Comparison of ENCODE assay signal across 9 mouse cellular contexts in genomic region chr11:120354304-120355276, GRCm38 (mm10). TPM values are rescaled to one million over a fixed set of nuclear protein-coding genes. Genes with fewer than 3 reads are reported as not detected.
DNase-seq lines count a peak whose midpoint lies in the region; ATAC-seq and TF ChIP-seq lines count a peak whose summit lies in the region.
"Had no signal": no experiment of that assay in that cellular context is flagged by ENCODE, and none has a peak within 500 bp of the region (broad histone marks: within the 10 kb centered on the region; RNA-seq: fewer than 3 reads in every experiment).

No protein-coding gene starts in this region.

- no peaks in the 10 kb centered on the region for H3K36me3 ChIP-seq in kidney, embryonic 15.5 days
- no peaks in the 10 kb centered on the region for H3K36me3 ChIP-seq in CH12.LX (replicated peaks in 1 of 2; ENCODE audit: control insufficient read depth in 1 of 2, insufficient read depth in 1 of 2, low read length in 1 of 2)
- no peaks in the 10 kb centered on the region for H3K36me3 ChIP-seq in liver, embryonic 11.5 days (ENCODE audit: control insufficient read depth, insufficient read depth, low read length)
- no peaks in the 10 kb centered on the region for H3K36me3 ChIP-seq in hindbrain, embryonic 10.5 days
- H3K36me3 ChIP-seq: hindbrain, embryonic 15.5 days had no signal

- no peak for TF ChIP-seq CTCF in CH12.LX (conservative IDR thresholded peaks at IDR 0.05 in 1 of 2, IDR thresholded peaks at IDR 0.05 in 1 of 2; ENCODE audit: low read depth in 2 of 2, low read length in 2 of 2)

- H3K9me3 ChIP-seq in kidney, embryonic 15.5 days (replicated peaks) = no peaks in the 10 kb centered on the region
- H3K9me3 ChIP-seq in CH12.LX (replicated peaks; ENCODE audit: low read length) = no peaks in the 10 kb centered on the region
- H3K9me3 ChIP-seq in liver, embryonic 11.5 days (ENCODE audit: control insufficient read depth, low read length) = no peaks in the 10 kb centered on the region
- no peaks in the 10 kb centered on the region for H3K9me3 ChIP-seq in hindbrain, embryonic 10.5 days
- H3K9me3 ChIP-seq: hindbrain, embryonic 15.5 days had no signal

- TF ChIP-seq RAD21 in CH12.LX (IDR thresholded peaks at IDR 0.05; ENCODE audit: low read depth, low read length) = no peak

- no peak overlapping the region for H3K9ac ChIP-seq in kidney, embryonic 15.5 days
- H3K9ac ChIP-seq in CH12.LX (ENCODE audit: insufficient read depth, low read depth) = no peak overlapping the region
- H3K9ac ChIP-seq in liver, embryonic 11.5 days (ENCODE audit: low read depth, low read length) = peak overlapping the region; percentile 25; the same call in 1 of the 2 replicates
- H3K9ac ChIP-seq: hindbrain, embryonic 15.5 days had no signal

- peaks cover 88% of the 10 kb centered on the region for H3K4me1 ChIP-seq in kidney, embryonic 15.5 days
- peaks cover 10 to 52% of the 10 kb centered on the region in 2 experiments for H3K4me1 ChIP-seq in CH12.LX (ENCODE audit: control insufficient read depth in 1 of 2, insufficient read depth in 2 of 2)
- H3K4me1 ChIP-seq in liver, embryonic 11.5 days (replicated peaks; ENCODE audit: control insufficient read depth, insufficient read depth, low read length) = peaks cover 67% of the 10 kb centered on the region
- H3K4me1 ChIP-seq in hindbrain, embryonic 10.5 days (replicated peaks) = peaks cover 70% of the 10 kb centered on the region

- in situ Hi-C loops in CH12.LX (cut with MboI; ENCODE audit: low pct_ligation_motif_present, low pct_unique_long_range_greater_than_20kb, low sequenced_read_pairs) = no loop called here

- dilution Hi-C loops in CH12.LX (cut with MboI; ENCODE audit: extremely low pct_ligation_motif_present, extremely low pct_unique_long_range_greater_than_20kb, low sequenced_read_pairs) = no loop called here

- no peak for TF ChIP-seq EP300 in CH12.LX (IDR thresholded peaks at IDR 0.05; ENCODE audit: low read length)

- H3K4me3 ChIP-seq in kidney, embryonic 15.5 days (replicated peaks) = no peak overlapping the region
- H3K4me3 ChIP-seq in CH12.LX (replicated peaks in 1 of 3; ENCODE audit: low read depth in 2 of 3, low read length in 2 of 3, poor library complexity in 1 of 3) = no peak overlapping the region
- no peak overlapping the region for H3K4me3 ChIP-seq in liver, embryonic 11.5 days (ENCODE audit: low read depth, low read length)
- H3K4me3 ChIP-seq in hindbrain, embryonic 10.5 days = no peak overlapping the region
- H3K4me3 ChIP-seq: hindbrain, embryonic 15.5 days had no signal

- H3K27ac ChIP-seq in kidney, embryonic 15.5 days = peak overlapping the region; percentile 73
- no peak overlapping the region for H3K27ac ChIP-seq in CH12.LX (ENCODE audit: insufficient read depth, low read depth)
- H3K27ac ChIP-seq in liver, embryonic 11.5 days (ENCODE audit: low read depth, low read length) = peak overlapping the region; percentile 81
- no peak overlapping the region for H3K27ac ChIP-seq in hindbrain, embryonic 10.5 days
- H3K27ac ChIP-seq: hindbrain, embryonic 15.5 days had no signal

- no peak overlapping the region for H3K4me2 ChIP-seq in kidney, embryonic 15.5 days
- peak overlapping the region; percentile 85; the same call in 1 of the 2 replicates for H3K4me2 ChIP-seq in CH12.LX (ENCODE audit: insufficient read depth, low read depth, poor library complexity, severe bottlenecking)
- H3K4me2 ChIP-seq in liver, embryonic 11.5 days = peak overlapping the region; percentile 64

- no peaks in the 10 kb centered on the region for H3K79me2 ChIP-seq in CH12.LX (replicated peaks; ENCODE audit: control insufficient read depth, extremely low read depth, insufficient read depth, poor library complexity, severe bottlenecking)

- TF ChIP-seq POLR2A in CH12.LX (IDR thresholded peaks at IDR 0.05; ENCODE audit: low read depth, low read length) = no peak

- no peaks in the 10 kb centered on the region for H3K27me3 ChIP-seq in kidney, embryonic 15.5 days
- no peaks in the 10 kb centered on the region for H3K27me3 ChIP-seq in CH12.LX (replicated peaks)
- H3K27me3 ChIP-seq in liver, embryonic 11.5 days (replicated peaks; ENCODE audit: control insufficient read depth, insufficient read depth, low read length) = no peaks in the 10 kb centered on the region
- peaks cover 10% of the 10 kb centered on the region; the same call in 1 of the 2 replicates for H3K27me3 ChIP-seq in hindbrain, embryonic 10.5 days (ENCODE audit: insufficient read depth, poor library complexity, severe bottlenecking)
- H3K27me3 ChIP-seq: hindbrain, embryonic 15.5 days had no signal

- intact Hi-C loops in left cerebral cortex, postnatal 25 days (cut with DNase I) = no loop called here

- WGBS in kidney, embryonic 15.5 days = 86% methylated on average over 17 of the region's 17 CpGs
- WGBS in liver, embryonic 11.5 days = 82% methylated on average over 17 of the region's 17 CpGs
- WGBS in hindbrain, embryonic 10.5 days = 91% methylated on average over 17 of the region's 17 CpGs

- no peak for ATAC-seq in kidney, embryonic 15.5 days (replicated peaks; ENCODE audit: low FRiP score)
- ATAC-seq in liver, embryonic 11.5 days (replicated peaks; ENCODE audit: low FRiP score) = no peak

- DNase-seq in kidney, postnatal 14 days = no peak
- no peak for DNase-seq in CH12.LX (ENCODE audit: extremely low read depth)
- DNase-seq in adrenal gland, postnatal 10 days = peak; percentile 32
- DNase-seq in liver, embryonic 11.5 days (ENCODE audit: low spot score) = no peak
- DNase-seq in left cerebral cortex, postnatal 25 days (ENCODE audit: low spot score in 2 of 2) = no peak
- DNase-seq in hindbrain, embryonic 10.5 days (ENCODE audit: low spot score) = no peak

TF ChIP-seq in CH12.LX, 34 proteins besides CTCF, POLR2A, EP300 and RAD21:
- TF ChIP-seq MYC (IDR thresholded peaks at IDR 0.05; ENCODE audit: low read depth, low read length) = no peak
- no peak for TF ChIP-seq MEF2A (IDR thresholded peaks at IDR 0.05; ENCODE audit: borderline replicate concordance, low read depth, low read length)
- no peak for TF ChIP-seq SIN3A (IDR thresholded peaks at IDR 0.05; ENCODE audit: low read length)
- TF ChIP-seq JUND (conservative IDR thresholded peaks at IDR 0.05; ENCODE audit: low read depth, low read length) = no peak
- no peak for TF ChIP-seq USF2 (conservative IDR thresholded peaks at IDR 0.05; ENCODE audit: low read depth, low read length)
- TF ChIP-seq MAZ (IDR thresholded peaks at IDR 0.05; ENCODE audit: low read depth, low read length) = no peak
- no peak for TF ChIP-seq KAT2A (IDR thresholded peaks at IDR 0.05; ENCODE audit: insufficient replicate concordance, low read length)
- no peak for TF ChIP-seq PAX5 (IDR thresholded peaks at IDR 0.05; ENCODE audit: low read length)
- no peak for TF ChIP-seq RCOR1 (conservative IDR thresholded peaks at IDR 0.05; ENCODE audit: low read depth, low read length)
- no peak for TF ChIP-seq CHD1 (IDR thresholded peaks at IDR 0.05; ENCODE audit: low read depth, low read length)
- TF ChIP-seq UBTF (IDR thresholded peaks at IDR 0.05; ENCODE audit: low read depth, low read length) = no peak
- no peak for TF ChIP-seq MAFK (IDR thresholded peaks at IDR 0.05; ENCODE audit: insufficient replicate concordance, low read length)
TF ChIP-seq in CH12.LX: peak in this region for 0.

RNA-seq across cellular contexts. Expression of gene Actg1, which starts 6.2 kb away (rescaled TPM):
- polyA plus RNA-seq in kidney, embryonic 15.5 days (2015; fragmentation: Nextera tagmentation; extraction: Ambion mirVana) = 2,367 and 2,520 TPM in 2 replicates
- 1,832 and 2,176 TPM in 2 replicates for total RNA-seq in CH12.LX (2012; rRNA removed)
- total RNA-seq in CH12.LX (2014; rRNA removed) = 2,424 and 2,484 TPM in 2 replicates
- polyA plus RNA-seq in CH12.LX (2012; ENCODE audit: insufficient read length, low read depth) = 3,554 and 4,362 TPM in 2 replicates
- 100 to 1,000 TPM; 954 to 956 TPM for total RNA-seq in adrenal gland, postnatal 10 days (2021)
- polyA plus RNA-seq in liver, embryonic 11.5 days (2014; fragmentation: Nextera tagmentation; extraction: Ambion mirVana) = 1,592 and 1,704 TPM in 2 replicates
- 1,000 to 10,000 TPM; 1,262 to 1,272 TPM for total RNA-seq in left cerebral cortex, postnatal 25 days (2021)
- 3,119 and 3,536 TPM in 2 replicates for polyA plus RNA-seq in hindbrain, embryonic 10.5 days (2016; fragmentation: Nextera tagmentation; extraction: Ambion mirVana)

RNA-seq across cellular contexts. Expression of gene Fscn2, which starts 6.7 kb away (rescaled TPM):
- 1.1 and 1.2 TPM in 2 replicates for polyA plus RNA-seq in kidney, embryonic 15.5 days (2015; fragmentation: Nextera tagmentation; extraction: Ambion mirVana)
- total RNA-seq in CH12.LX (2012; rRNA removed) (0.25 TPM in 1 of 2 replicates, not detected in the other), CH12.LX (2014; rRNA removed) (not detected in 2 replicates)
- polyA plus RNA-seq in CH12.LX (2012; ENCODE audit: insufficient read length, low read depth) = not detected in 2 replicates
- total RNA-seq in adrenal gland, postnatal 10 days (2021) = under 1 TPM; 0.15 to 0.45 TPM
- polyA plus RNA-seq in liver, embryonic 11.5 days (2014; fragmentation: Nextera tagmentation; extraction: Ambion mirVana) = 0.29 TPM in 1 of 2 replicates, not detected in the other
- under 1 TPM in 1 of 2 experiments, not detected in 1; 0.21 TPM for total RNA-seq in left cerebral cortex, postnatal 25 days (2021)
- 0.50 and 0.77 TPM in 2 replicates for polyA plus RNA-seq in hindbrain, embryonic 10.5 days (2016; fragmentation: Nextera tagmentation; extraction: Ambion mirVana)
- total RNA-seq: megakaryocyte progenitor cell, adult 5-6 weeks had no signal

RNA-seq across cellular contexts. Expression of gene Faap100, which starts 24.0 kb away (rescaled TPM):
- 33.1 and 41.9 TPM in 2 replicates for polyA plus RNA-seq in kidney, embryonic 15.5 days (2015; fragmentation: Nextera tagmentation; extraction: Ambion mirVana)
- total RNA-seq in CH12.LX (2012; rRNA removed) (17.7 and 19.6 TPM in 2 replicates), CH12.LX (2014; rRNA removed) (6.6 and 7.7 TPM in 2 replicates)
- polyA plus RNA-seq in CH12.LX (2012; ENCODE audit: insufficient read length, low read depth) = 13.1 and 14.3 TPM in 2 replicates
- total RNA-seq in adrenal gland, postnatal 10 days (2021) = 10 to 100 TPM; 19.5 to 26.4 TPM
- 22.8 and 23.2 TPM in 2 replicates for polyA plus RNA-seq in liver, embryonic 11.5 days (2014; fragmentation: Nextera tagmentation; extraction: Ambion mirVana)
- 10 to 100 TPM; 15.3 to 16.3 TPM for total RNA-seq in left cerebral cortex, postnatal 25 days (2021)
- polyA plus RNA-seq in hindbrain, embryonic 10.5 days (2016; fragmentation: Nextera tagmentation; extraction: Ambion mirVana) = 38.0 and 45.9 TPM in 2 replicates

Comparison
In these comparisons a context has a peak if more than half of its experiments do, and no peak if none do; other contexts are left out.
1. H3K27ac ChIP-seq: peak in kidney, embryonic 15.5 days (single experiment) and liver, embryonic 11.5 days (single experiment); none in CH12.LX (single experiment) and hindbrain, embryonic 10.5 days (single experiment).